Mouse (Mus musculus) left cerebral cortex, adult 2 months (tissue): Measurements from ENCODE around the gene Jmjd6. TPM values are rescaled to one million over a fixed set of nuclear protein-coding genes. Genes with fewer than 3 reads are reported as not detected.
A peak's percentile ranks its signal among the peaks of the same experiment; 100 is the strongest.
"Not testable (repeated sequence)": the region's sequence is repeated elsewhere in the genome, so short reads cannot be mapped to it uniquely, and the experiment has no call there.

ENCODE experiments used
- DNase-seq, 2 experiments: peaks; one replicate each; pipeline ENCODE4 v3.0.0; 2021 to 2022; ENCODE audit warnings: low spot score in 2 of 2, mixed read lengths in 1 of 2; ENCODE audit errors: extremely low spot score in 1 of 2
- H3K27ac ChIP-seq: fragments of 200-600 bp; 2 replicates; pipeline ENCODE4 v1.8.1; 2022
- H3K4me3 ChIP-seq: fragments of 200-600 bp; 2 replicates; pipeline ENCODE4 v1.8.1; 2022
- CTCF ChIP-seq: fragments of 200-600 bp; IDR thresholded peaks from 2 replicates; pipeline ENCODE4 v1.8.1; 2022; ENCODE audit warnings: antibody characterized with exemption, mild to moderate bottlenecking, moderate library complexity
- intact Hi-C: fragments of 180-260 bp; cut with DNase I; formaldehyde crosslinking; loops from one replicate; pipeline ENCODE4 v1.15.1; 2025
- total RNA-seq, 2 experiments: library from RNA; stranded (reverse); gene quantifications; 2 replicates each; pipeline ENCODE4 v1.2.3; 2021

Jmjd6 gene
- total RNA-seq, 2 experiments from 2014 or later = 29.7 to 35.9 TPM

DNA sequence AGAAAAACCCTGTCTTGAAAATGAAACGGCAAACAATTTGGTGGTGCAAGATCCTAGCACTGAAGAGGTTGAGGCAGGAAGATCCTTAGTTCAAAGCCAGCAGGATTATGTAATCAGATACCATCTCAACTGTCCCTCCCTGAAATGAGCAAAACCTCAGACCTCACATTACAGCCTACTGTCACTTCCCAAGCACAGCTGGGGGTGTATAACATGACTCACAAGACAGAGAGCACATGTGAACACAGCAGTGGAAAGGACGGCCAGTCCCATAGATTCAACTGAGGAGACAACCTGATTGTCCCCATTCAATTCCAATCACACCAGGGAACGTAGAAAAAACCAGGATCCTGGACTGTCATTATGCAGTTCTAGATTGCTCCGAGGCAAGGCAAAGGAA lies 7.0 kb downstream of the Jmjd6 start:
- no peak for TF ChIP-seq CTCF
- intact Hi-C loops = no loop called here
- H3K27ac ChIP-seq = no peak overlapping the region
- DNase-seq = no peak
- no peak overlapping the region for H3K4me3 ChIP-seq

GRCm38 (mm10) chr11:116834954-116835353 lies 8.3 kb downstream of the Jmjd6 start:
- no peak for DNase-seq
- Histone ChIP-seq H3K27ac (no peak overlapping the region), H3K4me3 (no peak overlapping the region)
- TF ChIP-seq CTCF = no peak
- intact Hi-C loops = no loop called here

- Histone ChIP-seq H3K27ac (no peak overlapping the region), H3K4me3 (no peak overlapping the region)
- no peak for TF ChIP-seq CTCF
- no peak for DNase-seq
- intact Hi-C loops = no loop called here
Measured at GRCm38 (mm10) chr11:116832172-116832685, 11.0 kb downstream of the Jmjd6 start.

DNA sequence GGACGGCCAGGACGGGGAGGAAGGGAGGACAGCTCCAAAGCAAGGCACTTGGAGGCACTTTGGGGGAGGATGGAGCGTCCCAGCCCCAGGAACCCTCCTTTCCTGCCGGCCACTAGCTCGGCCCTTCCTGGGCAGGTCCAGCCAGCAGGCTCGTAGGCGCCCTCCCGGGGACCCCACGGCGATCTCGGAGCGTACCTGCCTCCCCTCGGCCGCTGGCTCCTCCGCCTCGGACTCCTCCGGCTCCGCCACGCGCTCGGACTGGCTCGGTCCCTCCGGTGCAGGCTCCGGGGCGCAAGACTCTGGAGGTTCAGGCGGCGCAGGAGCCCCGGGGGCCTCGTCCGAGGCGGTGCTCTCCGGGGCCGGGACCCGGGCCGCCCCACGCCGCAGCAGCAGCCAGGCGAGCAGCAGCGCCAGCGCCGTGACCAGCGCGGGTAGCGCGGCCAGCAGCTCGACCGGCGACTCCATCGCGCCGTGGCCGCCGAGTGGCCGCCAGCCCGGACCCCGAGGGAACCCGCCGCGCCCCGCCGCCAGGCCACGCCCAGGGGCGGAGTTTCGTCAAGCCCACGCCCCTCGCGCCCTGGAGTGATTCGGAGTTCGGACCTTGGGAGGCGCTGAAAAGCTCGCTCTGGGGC lies 15.6 kb downstream of the Jmjd6 start, which contains the start of gene Mxra7:
TSS of gene Mxra7 (minus strand) at position 513 of the 632 bp plus-strand sequence.
- Histone ChIP-seq H3K4me3 (peak within 1 kb of the TSS; percentile 67), H3K27ac (peak within 1 kb of the TSS; percentile 67)
- peak; percentile 59 to 70 for DNase-seq
- TF ChIP-seq CTCF = no peak
- intact Hi-C loops = no loop called here

- TF ChIP-seq CTCF = no peak
- Histone ChIP-seq H3K4me3 (peak overlapping the region; percentile 67), H3K27ac (peak overlapping the region; percentile 67)
- intact Hi-C loops = no loop called here
- no peak for DNase-seq
Measured at GRCm38 (mm10) chr11:116826550-116827504, 16.4 kb downstream of the Jmjd6 start.

DNA sequence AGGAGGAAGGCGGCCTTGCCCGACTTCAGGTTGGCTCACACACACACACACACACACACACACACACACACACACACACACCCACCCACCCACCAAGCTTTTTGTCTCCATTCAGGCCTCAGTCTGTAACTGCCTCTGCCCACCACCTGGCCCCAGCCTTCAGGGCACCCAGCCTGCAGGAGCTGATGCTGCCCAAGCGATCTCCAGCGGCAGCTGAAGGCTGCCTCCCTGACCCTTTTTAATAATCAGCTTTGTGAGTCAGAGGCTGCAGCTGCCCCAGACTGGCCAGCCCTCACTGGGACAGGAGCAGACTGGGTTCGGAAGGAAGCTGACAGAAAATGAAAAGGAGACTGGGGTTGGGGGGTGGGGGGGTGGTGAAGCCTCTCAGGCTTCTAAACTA lies 18.0 kb downstream of the Jmjd6 start:
- DNase-seq = no peak
- no peak overlapping the region for H3K4me3 ChIP-seq
- intact Hi-C loops = no loop called here
- no peak for TF ChIP-seq CTCF
- no peak overlapping the region for H3K27ac ChIP-seq

- H3K27ac ChIP-seq, intact Hi-C loops, H3K4me3 ChIP-seq, DNase-seq: not testable (repeated sequence)
Measured at GRCm38 (mm10) chr11:116823885-116824284, 19.4 kb downstream of the Jmjd6 start.

- intact Hi-C loops = no loop called here
- no peak for DNase-seq
- TF ChIP-seq CTCF = no peak
- no peak overlapping the region for H3K27ac ChIP-seq
- H3K4me3 ChIP-seq = no peak overlapping the region
Measured at GRCm38 (mm10) chr11:116823255-116823654, 20.0 kb downstream of the Jmjd6 start.

- Histone ChIP-seq H3K27ac (no peak overlapping the region), H3K4me3 (no peak overlapping the region)
- no peak for DNase-seq
- TF ChIP-seq CTCF = no peak
- intact Hi-C loops = no loop called here
Measured at GRCm38 (mm10) chr11:116822626-116823025, 20.6 kb downstream of the Jmjd6 start.

DNA sequence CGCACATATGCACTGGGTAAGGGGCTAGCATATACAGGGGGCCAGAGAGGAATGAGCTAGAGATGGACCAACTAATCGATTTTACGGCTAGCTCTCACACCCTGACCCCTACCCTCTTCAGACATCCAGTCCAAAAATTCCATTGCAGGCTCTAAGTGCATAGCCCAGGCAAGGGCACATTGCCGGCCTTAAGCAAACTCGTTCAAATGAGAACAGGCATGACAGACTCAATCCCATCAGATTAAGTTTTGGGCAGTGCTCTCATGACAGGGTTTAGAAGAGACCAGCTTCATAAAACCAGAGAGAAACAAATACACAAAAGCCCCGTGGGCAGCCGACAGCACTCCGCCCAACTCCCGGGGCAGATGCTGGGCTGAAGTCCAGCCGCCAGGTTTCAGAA lies 21.0 kb downstream of the Jmjd6 start:
- Histone ChIP-seq H3K27ac (no peak overlapping the region), H3K4me3 (no peak overlapping the region)
- no peak for DNase-seq
- no peak for TF ChIP-seq CTCF
- intact Hi-C loops = no loop called here

DNA sequence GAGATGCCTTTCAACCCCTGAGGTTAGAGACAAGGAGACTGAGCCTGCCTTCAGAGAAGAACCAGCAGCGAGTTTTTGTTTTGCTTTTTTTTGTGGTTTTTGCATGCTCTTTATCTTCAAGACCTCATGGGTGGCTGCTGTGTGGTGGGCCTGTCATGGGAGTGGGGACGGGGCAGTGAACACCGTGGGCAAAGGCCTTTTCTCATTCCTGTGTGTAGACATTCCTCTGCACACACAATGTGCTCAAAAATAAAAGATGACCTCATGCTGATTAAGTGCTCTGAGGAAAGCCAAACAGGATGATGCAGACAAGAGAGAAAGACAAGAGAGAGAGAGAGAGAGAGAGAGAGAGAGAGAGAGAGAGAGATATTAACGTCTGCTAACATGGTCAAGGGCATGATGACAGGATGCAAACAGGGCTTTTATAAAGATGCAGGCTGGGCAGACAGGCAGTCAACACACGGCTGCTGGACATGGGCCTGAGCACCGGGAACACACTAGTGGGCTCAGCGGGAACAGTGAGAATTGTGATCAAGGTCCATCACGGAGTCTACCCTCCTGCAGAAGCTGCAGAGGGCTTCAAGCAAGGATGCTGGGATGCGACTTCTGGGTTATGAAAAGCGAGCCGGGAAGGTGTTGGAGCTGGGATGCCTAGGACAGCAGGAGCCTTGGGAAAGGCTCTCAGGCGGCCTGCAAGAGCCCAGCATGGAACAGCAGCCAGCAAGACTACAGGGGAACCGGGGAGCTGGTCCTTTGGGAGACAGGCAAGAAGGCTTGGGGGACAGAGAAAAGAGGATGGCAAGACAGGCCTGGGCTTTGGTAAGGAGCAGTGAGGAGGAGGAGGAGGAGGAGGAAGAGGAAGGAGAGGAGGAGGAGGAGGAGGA lies 21.9 kb downstream of the Jmjd6 start:
- TF ChIP-seq CTCF = no peak
- Histone ChIP-seq H3K27ac (no peak overlapping the region), H3K4me3 (no peak overlapping the region)
- intact Hi-C loops = no loop called here
- DNase-seq = no peak
